Mouse (Mus musculus) common myeloid progenitor, adult 5-6 weeks (primary cell): ENCODE results near the gene Prrg2. TPM values are rescaled to one million over a fixed set of nuclear protein-coding genes. Genes with fewer than 3 reads are reported as not detected.

Source experiments
- ATAC-seq: replicated peaks from 2 replicates; pipeline ENCODE4 v1.8.0; 2016; ENCODE audit warnings: low read depth, mild to moderate bottlenecking, moderate TSS enrichment, inconsistent platforms; ENCODE audit not compliant: poor library complexity, severe bottlenecking
- total RNA-seq: library from RNA; stranded (forward); fragments of 200-1000, 187-1606 nt; gene quantifications from 2 replicates; pipeline ENCODE4 v1.2.3, GENCODE M21; 2017

Prrg2 gene
- total RNA-seq, 1 experiment from 2014 or later = 3.8 TPM

DNA sequence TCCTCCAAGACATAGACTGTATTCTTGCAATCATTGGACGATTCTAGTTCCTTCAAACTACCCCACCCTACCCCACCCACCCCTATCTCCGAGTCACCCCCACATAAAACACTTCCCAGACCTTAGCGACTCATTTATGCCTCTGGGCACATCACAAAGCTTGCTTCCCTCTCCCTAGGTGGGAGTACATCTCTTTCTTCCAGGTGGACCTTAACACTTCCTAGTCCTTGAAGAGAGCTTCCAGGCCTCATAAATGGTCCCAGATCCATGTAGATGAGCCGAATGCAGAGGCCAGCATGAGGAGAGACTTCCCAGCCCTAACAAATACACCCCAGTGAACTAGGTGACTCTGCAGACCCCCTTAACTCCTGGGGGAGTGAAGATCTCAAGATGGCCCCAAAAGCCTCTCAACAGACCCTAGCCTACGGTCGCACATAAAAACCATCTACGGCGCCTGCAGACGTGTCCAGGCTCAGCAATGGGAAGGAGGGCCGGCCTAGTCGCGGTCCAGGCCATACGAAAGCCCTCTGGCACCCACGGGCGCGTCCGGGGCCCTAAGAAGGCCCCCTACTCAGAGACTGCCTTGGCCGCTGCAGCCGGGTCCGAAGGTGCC, 47.0 kb downstream of the Prrg2 start:
- ATAC-seq = no peak

DNA sequence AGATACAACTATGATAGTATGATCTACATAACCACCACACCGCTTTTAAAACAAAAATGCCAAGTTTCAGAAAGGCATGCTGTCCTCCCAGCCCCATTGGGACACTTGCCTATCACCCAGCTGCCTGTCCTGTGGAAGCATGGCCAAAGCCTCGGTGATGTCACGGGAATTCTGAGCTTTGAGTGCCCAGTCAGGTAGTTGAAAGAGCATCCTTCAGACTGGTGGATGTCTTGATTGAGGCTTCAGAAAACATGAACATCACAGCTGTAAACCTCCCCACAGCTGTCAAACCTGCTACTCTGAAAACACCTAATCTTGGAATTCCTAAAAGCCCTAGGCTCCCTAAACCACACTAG, 48.4 kb downstream of the Prrg2 start:
- ATAC-seq = no peak

DNA sequence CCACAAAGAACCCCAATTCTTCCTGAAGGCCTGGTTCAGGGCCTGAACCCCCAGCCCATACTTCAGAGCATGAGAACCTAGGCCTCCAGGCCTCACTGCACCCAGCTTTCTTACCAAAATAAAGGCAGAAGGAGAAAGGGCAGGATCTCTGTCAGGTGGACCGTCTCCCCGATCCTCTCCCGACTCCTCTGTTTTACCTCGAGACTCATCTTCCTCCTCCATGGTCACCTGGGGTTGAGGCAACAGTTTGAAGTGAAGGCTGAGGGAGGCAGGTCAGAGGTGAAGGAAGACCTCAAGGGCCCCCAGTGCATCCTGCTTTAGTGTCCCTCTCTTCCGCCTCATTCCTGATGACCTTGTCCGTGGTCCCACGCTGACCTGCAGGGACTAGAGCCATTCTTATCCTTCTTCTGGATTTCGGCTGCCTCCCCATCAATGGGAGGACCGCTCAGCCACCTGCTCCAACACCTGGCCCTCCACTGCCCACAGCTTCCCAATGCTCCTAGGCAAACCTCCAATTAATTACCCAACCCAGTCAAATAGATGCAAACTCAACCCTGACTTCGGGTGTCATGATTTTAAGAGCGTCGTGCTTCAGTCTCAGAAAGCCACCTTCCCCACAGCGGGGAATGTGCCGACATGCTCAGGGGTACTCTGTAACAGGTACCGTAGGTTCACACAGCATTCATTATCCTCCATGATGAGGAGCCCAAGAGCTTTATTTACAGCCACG, 48.9 kb downstream of the Prrg2 start:
- no peak for ATAC-seq

DNA sequence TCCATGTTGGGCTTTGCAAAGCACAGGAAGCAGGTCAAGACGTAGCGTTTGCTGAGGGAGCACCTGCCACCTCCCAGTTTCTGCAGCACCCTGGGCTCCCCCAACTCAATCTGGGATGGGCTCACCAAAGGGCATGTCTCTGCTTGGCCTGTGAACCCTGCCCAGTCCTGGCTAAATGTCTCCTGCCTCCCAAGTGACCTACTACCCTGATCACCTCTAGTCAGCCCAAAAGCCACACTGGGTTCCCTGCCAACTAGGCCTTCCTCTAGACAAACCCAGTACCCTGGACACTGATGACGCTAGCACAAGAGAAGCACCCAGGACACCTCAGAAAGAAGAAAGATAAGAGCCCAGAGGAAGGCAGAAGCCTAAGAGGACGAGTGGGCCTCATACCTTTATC, 49.7 kb downstream of the Prrg2 start:
- no peak for ATAC-seq

DNA sequence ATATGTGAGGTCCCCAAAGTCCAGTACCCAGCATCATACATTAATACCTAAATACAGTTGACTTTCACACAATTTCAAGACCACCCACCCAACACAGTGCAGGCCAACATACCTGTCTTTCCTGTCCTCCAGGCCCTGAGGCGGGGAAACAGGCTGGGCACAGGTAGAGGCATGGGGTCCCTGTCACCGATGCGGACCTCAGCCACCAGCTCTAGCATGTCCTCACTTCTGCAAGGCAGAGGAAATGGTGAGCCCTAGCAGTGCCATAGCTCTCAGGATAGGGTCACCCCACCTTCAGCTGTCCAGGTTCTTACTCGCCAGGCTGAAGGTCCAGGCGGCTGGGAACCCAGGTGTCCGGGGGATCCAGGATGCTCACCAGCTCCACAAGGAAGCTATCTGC, 50.5 kb downstream of the Prrg2 start:
- no peak for ATAC-seq

DNA sequence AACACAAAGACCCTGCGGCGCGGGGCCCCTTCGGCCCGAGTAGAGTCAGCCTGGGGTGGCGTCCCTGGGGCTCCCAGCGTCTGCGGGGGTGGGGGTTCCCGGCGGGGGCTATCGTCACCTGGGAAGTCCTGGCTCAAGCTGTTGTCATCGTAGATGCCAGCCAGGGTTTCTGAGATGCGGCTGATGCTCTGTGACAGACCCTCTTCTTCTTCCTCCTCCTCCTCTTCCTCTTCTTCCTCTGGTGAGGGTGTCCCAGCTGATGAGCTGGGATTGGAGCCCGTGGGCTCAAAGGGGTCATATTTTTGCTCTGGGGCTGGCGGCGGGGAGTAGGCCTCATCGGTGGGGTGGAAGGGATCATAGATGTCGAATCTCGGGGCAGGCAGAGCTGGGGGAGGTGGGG, 54.1 kb downstream of the Prrg2 start:
- no peak for ATAC-seq

DNA sequence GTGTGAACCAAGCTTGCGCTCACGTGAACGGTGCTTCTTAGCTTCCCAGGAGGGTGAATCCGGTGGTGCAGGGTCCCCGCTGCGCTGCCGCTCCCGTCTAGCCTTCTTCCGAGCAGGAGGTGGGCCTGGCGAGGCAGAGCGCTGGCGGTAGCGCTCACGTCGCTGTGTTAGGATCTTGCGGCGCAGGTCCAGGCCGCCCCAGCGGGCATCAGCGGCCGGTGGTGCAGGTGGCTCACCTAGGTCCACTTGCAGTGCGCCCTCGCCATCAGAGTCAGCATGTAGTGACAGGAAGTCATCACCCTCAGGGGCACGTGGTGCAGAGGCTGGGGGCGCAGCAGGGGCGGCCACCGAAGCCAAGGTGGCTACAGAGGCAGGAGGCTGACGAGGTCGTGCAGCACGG, 54.6 kb downstream of the Prrg2 start:
- no peak for ATAC-seq

DNA sequence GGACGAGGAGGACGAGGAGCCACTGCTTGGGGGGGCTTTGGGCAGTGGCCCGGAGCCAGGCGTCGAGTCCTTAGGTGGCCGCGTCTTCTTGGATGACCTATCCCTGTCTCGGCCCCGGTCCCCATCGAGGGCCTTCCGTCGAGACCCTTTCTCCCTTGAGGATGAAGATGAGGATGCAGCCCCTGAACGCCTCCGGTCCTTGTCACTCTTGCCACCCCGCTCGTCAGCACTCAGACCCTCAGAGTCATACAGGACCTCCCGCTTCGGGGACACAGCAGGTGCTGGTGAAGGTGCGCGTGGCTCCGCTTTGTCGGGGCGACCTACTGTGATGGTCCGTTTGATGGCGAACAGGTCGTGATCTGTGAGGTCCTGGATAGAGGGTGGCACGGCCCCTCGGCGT, 55.3 kb downstream of the Prrg2 start:
- no peak for ATAC-seq

DNA sequence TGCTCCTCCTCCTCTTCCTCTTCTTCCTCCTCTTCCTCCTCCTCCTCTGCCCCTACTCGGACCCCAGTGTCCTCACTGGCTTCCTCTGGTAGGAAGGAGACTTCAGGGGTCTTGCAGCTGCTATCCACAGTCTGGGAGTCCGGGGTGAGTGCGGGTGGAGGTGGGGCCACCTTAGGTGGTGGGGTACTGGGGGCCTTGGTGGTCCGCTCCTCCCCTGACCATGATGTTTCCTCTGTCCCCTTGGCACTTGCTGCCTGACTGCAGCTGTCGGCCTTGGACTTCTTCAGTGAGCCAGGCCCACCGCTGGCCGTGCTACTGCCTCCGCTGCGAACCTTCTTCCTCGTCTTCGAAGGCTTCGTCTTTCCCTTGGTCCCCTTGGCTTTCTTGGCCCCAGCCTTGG, 56.0 kb downstream of the Prrg2 start:
- ATAC-seq = no peak

DNA sequence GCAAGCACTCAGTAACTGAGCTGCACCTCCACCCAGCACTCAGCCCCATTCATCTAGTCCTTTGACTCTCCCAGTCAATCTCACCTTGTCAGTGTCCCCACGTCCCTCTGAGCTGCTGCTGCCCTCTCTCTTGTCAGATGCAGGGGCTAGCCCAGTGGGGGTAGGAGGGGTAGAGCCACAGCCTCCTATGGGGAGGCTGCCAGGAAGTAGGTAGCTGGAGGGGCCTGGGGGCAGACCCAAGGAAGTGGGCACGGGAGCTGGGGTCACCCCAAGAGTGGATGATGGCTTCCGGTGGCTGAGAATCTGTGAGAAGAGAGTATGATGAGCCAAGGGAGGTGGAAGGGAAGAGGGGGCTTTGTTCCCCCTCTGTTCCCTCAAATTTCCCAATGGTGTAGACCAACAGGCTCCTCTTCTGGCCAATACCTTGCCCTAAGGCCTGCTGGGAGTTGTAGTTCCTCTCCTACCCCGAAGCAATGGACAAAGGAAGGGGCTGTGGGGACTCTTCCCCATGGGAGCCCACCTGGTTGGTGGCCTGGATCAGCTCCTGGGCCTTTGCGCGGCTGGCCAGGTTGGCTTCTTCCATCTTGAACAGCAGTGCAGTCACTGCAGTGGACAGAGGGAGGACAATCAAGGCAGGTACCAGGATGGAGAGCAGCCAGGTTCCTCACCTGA, 57.0 kb downstream of the Prrg2 start:
- ATAC-seq = no peak

DNA sequence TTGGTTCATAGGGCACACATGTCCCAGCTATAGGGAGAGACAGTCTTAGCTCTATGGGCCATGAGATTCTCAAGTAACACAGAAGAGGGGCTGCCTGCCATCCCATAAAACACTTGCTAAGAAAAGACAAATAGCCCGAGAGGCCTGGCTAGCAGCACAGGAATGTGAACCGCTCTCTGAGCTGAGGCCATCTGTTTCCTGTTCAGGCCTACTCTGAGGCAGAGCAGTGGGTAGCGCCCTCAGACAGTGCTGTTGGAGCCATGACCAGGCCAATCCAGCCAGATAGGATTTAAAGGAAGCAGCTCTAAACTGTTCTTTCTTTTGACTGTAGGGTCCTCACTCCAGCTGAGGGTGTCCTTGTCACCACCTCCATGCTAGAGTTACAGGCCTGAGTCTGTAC, 57.9 kb downstream of the Prrg2 start:
- ATAC-seq = peak; percentile 33; the same call in 1 of the 2 replicates

Other genes with a start within 250 kb of the Prrg2 start
- gene Nup62, start 246.6 kb downstream of the Prrg2 start, total RNA-seq = 130 and 136 TPM in 2 replicates
- gene Il4i1, start 246.3 kb downstream of the Prrg2 start, total RNA-seq = 0.55 and 0.73 TPM in 2 replicates
- 2.1 and 2.7 TPM in 2 replicates for gene Atf5, start 246.0 kb downstream of the Prrg2 start, total RNA-seq
- gene Akt1s1, start 213.7 kb downstream of the Prrg2 start, total RNA-seq = 19.7 and 29.0 TPM in 2 replicates
- gene Tbc1d17, start 213.6 kb downstream of the Prrg2 start, total RNA-seq = 21.0 and 32.4 TPM in 2 replicates
- 16.6 and 26.5 TPM in 2 replicates for gene Pnkp, start 205.5 kb downstream of the Prrg2 start, total RNA-seq
- 31.7 and 39.4 TPM in 2 replicates for gene Ptov1, start 192.9 kb downstream of the Prrg2 start, total RNA-seq
- 12.3 and 13.3 TPM in 2 replicates for gene Med25, start 170.0 kb downstream of the Prrg2 start, total RNA-seq
- 14.7 and 28.1 TPM in 2 replicates for gene Fuz, start 166.6 kb downstream of the Prrg2 start, total RNA-seq
- 22.4 and 31.1 TPM in 2 replicates for gene Ap2a1, start 133.2 kb downstream of the Prrg2 start, total RNA-seq
- not detected in 2 replicates for gene Tsks, start 119.5 kb downstream of the Prrg2 start, total RNA-seq
- gene Cpt1c, start 87.8 kb downstream of the Prrg2 start, total RNA-seq = 0.23 and 1.2 TPM in 2 replicates
- 143 and 170 TPM in 2 replicates for gene Prmt1, start 76.1 kb downstream of the Prrg2 start, total RNA-seq
- gene Irf3, start 65.0 kb downstream of the Prrg2 start, total RNA-seq = 92.9 and 129 TPM in 2 replicates
- 29.5 and 33.8 TPM in 2 replicates for gene Bcl2l12, start 64.0 kb downstream of the Prrg2 start, total RNA-seq
- gene Scaf1, start 46.3 kb downstream of the Prrg2 start, total RNA-seq = 9.6 and 17.0 TPM in 2 replicates
- gene Rras, start 44.7 kb downstream of the Prrg2 start, total RNA-seq = 1.1 TPM in 1 of 2 replicates, not detected in the other
- gene Prr12, start 9.8 kb downstream of the Prrg2 start, total RNA-seq = 2.2 and 7.5 TPM in 2 replicates
- 66.0 and 71.2 TPM in 2 replicates for gene Nosip, start 248 bp downstream of the Prrg2 start, total RNA-seq
- 23.2 and 37.1 TPM in 2 replicates for gene Rcn3, start 29.5 kb upstream of the Prrg2 start, total RNA-seq
- gene Fcgrt, start 41.2 kb upstream of the Prrg2 start, total RNA-seq = 4.0 and 4.7 TPM in 2 replicates
- gene Rps11, start 61.8 kb upstream of the Prrg2 start, total RNA-seq = 1,473 and 1,910 TPM in 2 replicates
- 3,242 and 3,932 TPM in 2 replicates for gene Rpl13a, start 66.1 kb upstream of the Prrg2 start, total RNA-seq
- gene Gm45713, start 73.6 kb upstream of the Prrg2 start, total RNA-seq = not detected in 2 replicates
- 5.8 and 13.0 TPM in 2 replicates for gene Flt3l, start 73.8 kb upstream of the Prrg2 start, total RNA-seq
- 35.2 and 59.8 TPM in 2 replicates for gene Pih1d1, start 91.6 kb upstream of the Prrg2 start, total RNA-seq
- 32.2 and 37.9 TPM in 2 replicates for gene Aldh16a1, start 91.9 kb upstream of the Prrg2 start, total RNA-seq
- gene Slc17a7, start 101.3 kb upstream of the Prrg2 start, total RNA-seq = not detected in 2 replicates
- gene Gfy, start 116.9 kb upstream of the Prrg2 start, total RNA-seq = not detected in 2 replicates
- gene Pth2, start 118.3 kb upstream of the Prrg2 start, total RNA-seq = not detected in 2 replicates
- gene Ccdc155, start 142.2 kb upstream of the Prrg2 start, total RNA-seq = 0.18 and 2.0 TPM in 2 replicates
- 6.7 and 17.4 TPM in 2 replicates for gene Dkkl1, start 149.5 kb upstream of the Prrg2 start, total RNA-seq
- gene Tead2, start 153.1 kb upstream of the Prrg2 start, total RNA-seq = 0.55 and 0.87 TPM in 2 replicates
- gene Cd37, start 176.4 kb upstream of the Prrg2 start, total RNA-seq = 28.9 and 41.4 TPM in 2 replicates
- gene Slc6a16, start 178.4 kb upstream of the Prrg2 start, total RNA-seq = not detected in 2 replicates
- gene Slc6a21, start 214.8 kb upstream of the Prrg2 start, total RNA-seq = not detected in 2 replicates